Mouse (Mus musculus) liver, postnatal 0 days (tissue): ENCODE data around the gene Plekhg2. TPM values are rescaled to one million over a fixed set of nuclear protein-coding genes. Genes with fewer than 3 reads are reported as not detected.
A peak's percentile ranks its signal among the peaks of the same experiment; 100 is the strongest.

Source experiments
- ATAC-seq: fragments of 200-750 bp; cut with Nextera tagmentation; 2 replicates; pipeline ENCODE4 v1.8.0; 2017; ENCODE audit warnings: mild to moderate bottlenecking, moderate library complexity
- DNase-seq: peaks from one replicate; pipeline ENCODE4 v3.0.0-alpha.2; 2016
- H3K27ac ChIP-seq: fragments of 300-500 bp; sonication (generic); 2 replicates; pipeline ENCODE4 v1.5.1; 2014; ENCODE audit warnings: antibody characterized with exemption, moderate library complexity, mild to moderate bottlenecking, low read depth
- H3K27me3 ChIP-seq: fragments of 300-500 bp; sonication (generic); 2 replicates; pipeline ENCODE4 v1.6.1; 2014; ENCODE audit warnings: low read length, control low read depth, mixed read lengths; ENCODE audit not compliant: insufficient read depth
- H3K36me3 ChIP-seq: fragments of 300-500 bp; sonication (generic); replicated peaks from 2 replicates; pipeline ENCODE4 v1.6.1; 2014; ENCODE audit warnings: mild to moderate bottlenecking, control low read depth, low read length, moderate library complexity, mixed read lengths; ENCODE audit not compliant: insufficient read depth
- H3K4me1 ChIP-seq: fragments of 300-500 bp; sonication (generic); 2 replicates; pipeline ENCODE4 v1.6.1; 2014; ENCODE audit warnings: antibody characterized with exemption, mild to moderate bottlenecking, control low read depth; ENCODE audit not compliant: insufficient read depth
- H3K4me2 ChIP-seq: fragments of 300-500 bp; sonication (generic); 2 replicates; pipeline ENCODE4 v1.6.1; 2014; ENCODE audit warnings: low read depth, mild to moderate bottlenecking, low read length, moderate library complexity, mixed read lengths
- H3K4me3 ChIP-seq: fragments of 300-500 bp; sonication (generic); 2 replicates; pipeline ENCODE4 v1.5.1; 2014; ENCODE audit warnings: low read depth, low read length
- H3K9ac ChIP-seq: fragments of 300-500 bp; sonication (generic); replicated peaks from 2 replicates; pipeline ENCODE4 v1.6.1; 2014; ENCODE audit warnings: mild to moderate bottlenecking, moderate library complexity
- H3K9me3 ChIP-seq: fragments of 300-500 bp; sonication (generic); 2 replicates; pipeline ENCODE4 v1.6.1; 2016; ENCODE audit warnings: mild to moderate bottlenecking, control low read depth, low read length, mixed read lengths
- CTCF ChIP-seq: sonication (generic); IDR thresholded peaks from 2 replicates; pipeline ENCODE4 v1.5.1; 2016; ENCODE audit warnings: antibody characterized with exemption, low read depth
- EP300 ChIP-seq: IDR thresholded peaks from 2 replicates; pipeline ENCODE4 v1.6.1; 2016; ENCODE audit warnings: antibody characterized with exemption, low read depth, mild to moderate bottlenecking
- WGBS: fragments of 180-500 bp; shearing (Covaris S2); extraction: QIAGEN DNeasy Blood & Tissue Kit; methylation state at CpG from one replicate; pipeline ENCODE4 v1.1.7; 2014; ENCODE audit not compliant: insufficient replicate concordance; 5-methylcytosine and 5-hydroxymethylcytosine counted together
- polyA plus RNA-seq: library from polyadenylated mRNA; unstranded; fragments of >200 nt; fragmentation: Nextera tagmentation; extraction: Ambion mirVana; gene quantifications from 2 replicates; pipeline ENCODE4 v1.2.1, GENCODE M21; 2015

The Plekhg2 gene
- polyA plus RNA-seq, 1 experiment from 2014 or later = 3.9 TPM

DNA sequence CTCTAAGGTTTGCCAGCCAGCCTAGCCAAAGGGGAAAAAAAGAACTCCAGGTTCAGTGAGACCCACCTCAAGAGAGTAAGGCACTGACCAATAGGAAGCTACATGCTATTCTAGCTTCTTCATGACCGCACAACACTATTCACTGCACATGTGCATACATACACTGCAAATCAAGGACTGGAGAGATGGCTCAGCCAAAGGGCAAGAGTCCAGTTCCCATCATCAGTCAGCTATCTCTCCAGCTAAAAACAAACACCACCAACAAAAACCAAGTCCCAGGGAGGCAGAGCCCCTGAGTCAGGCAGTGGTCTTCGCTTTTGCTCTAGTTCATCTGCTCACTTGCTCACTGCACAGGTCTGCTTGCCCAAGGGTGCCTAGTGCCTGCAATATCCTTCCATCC, 44.1 kb downstream of the Plekhg2 start:
- H3K27ac ChIP-seq = no peak overlapping the region
- DNase-seq (no peak), ATAC-seq (peak; percentile 63)
- no peak overlapping the region for H3K4me2 ChIP-seq
- TF ChIP-seq CTCF = no peak
- TF ChIP-seq EP300 = no peak
- H3K4me1 ChIP-seq = no peaks in the 10 kb centered on the region
- H3K4me3 ChIP-seq = no peak overlapping the region
- H3K27me3 ChIP-seq = no peaks in the 10 kb centered on the region
- no peaks in the 10 kb centered on the region for H3K9me3 ChIP-seq
- peaks cover 75% of the 10 kb centered on the region for H3K36me3 ChIP-seq
- H3K9ac ChIP-seq = no peak overlapping the region
- 79% methylated on average over 2 of the region's 2 CpGs for WGBS

- DNase-seq = no peak
These were observed 45.9 kb downstream of the Plekhg2 start for GRCm38 (mm10) chr7:28326457-28326856.

GRCm38 (mm10) chr7:28325293-28325692, 47.1 kb downstream of the Plekhg2 start:
- H3K36me3 ChIP-seq = peaks cover 92% of the 10 kb centered on the region
- no peaks in the 10 kb centered on the region for H3K27me3 ChIP-seq
- TF ChIP-seq CTCF (no peak), EP300 (no peak)
- H3K4me3 ChIP-seq = no peak overlapping the region
- no peak overlapping the region for H3K4me2 ChIP-seq
- ATAC-seq (no peak), DNase-seq (no peak)
- H3K27ac ChIP-seq = no peak overlapping the region
- 84% methylated on average over 8 of the region's 8 CpGs for WGBS
- H3K9me3 ChIP-seq = no peaks in the 10 kb centered on the region
- H3K4me1 ChIP-seq = peaks cover 4% of the 10 kb centered on the region; the same call in 1 of the 2 replicates
- H3K9ac ChIP-seq = no peak overlapping the region

More at GRCm38 (mm10) chr7:28326457-28326856, 45.9 kb downstream of the Plekhg2 start:
- no peak overlapping the region for H3K9ac ChIP-seq
- H3K4me1 ChIP-seq = peaks cover 4% of the 10 kb centered on the region; the same call in 1 of the 2 replicates
- TF ChIP-seq CTCF = no peak
- TF ChIP-seq EP300 = no peak
- peaks cover 93% of the 10 kb centered on the region for H3K36me3 ChIP-seq
- H3K27ac ChIP-seq = no peak overlapping the region
- H3K4me3 ChIP-seq = no peak overlapping the region
- H3K9me3 ChIP-seq = no peaks in the 10 kb centered on the region
- ATAC-seq = no peak
- no peaks in the 10 kb centered on the region for H3K27me3 ChIP-seq
- no peak overlapping the region for H3K4me2 ChIP-seq
- 79% methylated on average over 4 of the region's 4 CpGs for WGBS

DNA sequence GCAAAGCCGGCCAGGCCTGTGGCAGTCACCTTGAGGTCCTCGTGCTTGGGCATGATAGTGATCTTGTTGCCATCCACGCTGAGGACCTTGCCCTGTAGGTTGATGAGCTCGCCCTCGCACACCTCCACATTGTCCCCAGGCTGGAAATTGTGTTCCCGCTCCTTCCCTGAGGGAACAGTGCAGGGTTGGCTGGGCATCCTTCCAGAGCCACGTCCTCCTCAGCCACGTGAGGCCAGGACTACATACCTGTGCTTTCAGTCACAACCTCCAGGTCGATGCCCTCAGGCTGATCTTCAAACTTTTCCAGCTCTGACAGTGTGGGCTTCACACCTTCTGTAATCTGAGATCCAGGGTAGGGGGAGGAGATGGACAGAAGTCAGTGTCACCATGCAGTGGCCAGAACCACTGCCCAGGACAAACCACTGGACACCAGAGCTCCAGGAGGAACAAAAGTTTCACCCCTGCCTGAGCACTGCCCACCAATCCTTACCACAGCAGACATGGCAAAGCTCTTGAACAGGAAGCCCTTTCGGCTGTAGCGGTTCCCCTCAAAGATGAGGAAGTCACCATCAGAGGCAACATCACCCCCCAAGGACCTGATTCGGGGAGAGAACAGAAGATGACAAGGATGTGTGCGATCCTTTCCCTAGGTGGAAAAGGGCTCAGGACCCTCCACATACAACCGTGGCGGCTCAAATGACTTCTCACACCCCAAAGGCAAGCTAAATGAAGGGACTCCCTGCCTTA, 50.3 kb downstream of the Plekhg2 start:
- H3K9me3 ChIP-seq = no peaks in the 10 kb centered on the region
- WGBS = 68% methylated on average over 15 of the region's 15 CpGs
- no peaks in the 10 kb centered on the region for H3K27me3 ChIP-seq
- no peak overlapping the region for H3K9ac ChIP-seq
- DNase-seq (peak; percentile 71), ATAC-seq (peak; percentile 93)
- peaks cover 4% of the 10 kb centered on the region; the same call in 1 of the 2 replicates for H3K4me1 ChIP-seq
- H3K4me3 ChIP-seq = no peak overlapping the region
- TF ChIP-seq CTCF = no peak
- peak; percentile 11; the same call in 1 of the 2 replicates for TF ChIP-seq EP300
- H3K4me2 ChIP-seq = no peak overlapping the region
- peak overlapping the region; percentile 52; the same call in 1 of the 2 replicates for H3K27ac ChIP-seq
- peaks cover 94% of the 10 kb centered on the region for H3K36me3 ChIP-seq

DNA sequence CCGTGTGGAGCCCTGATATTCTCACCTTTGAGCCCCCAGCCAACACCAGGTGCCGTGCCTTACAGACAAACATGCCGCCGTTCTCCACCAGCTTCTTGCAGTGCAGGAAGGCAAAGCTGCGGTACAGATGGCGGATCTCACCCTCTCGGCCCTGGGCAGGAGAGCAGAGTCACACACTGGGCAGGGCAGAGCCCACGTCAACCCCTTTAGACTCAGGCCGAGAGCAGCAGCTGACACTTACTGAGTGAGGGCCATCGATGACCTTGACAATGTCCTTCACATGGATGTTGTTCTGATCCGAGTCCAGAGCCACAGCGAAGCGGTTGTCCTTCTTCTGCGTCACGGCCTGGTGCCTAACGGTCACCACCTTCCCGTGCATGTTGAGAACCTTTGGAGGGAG, 53.7 kb downstream of the Plekhg2 start:
- ATAC-seq (no peak), DNase-seq (no peak)
- WGBS = 95% methylated on average over 17 of the region's 17 CpGs
- Histone ChIP-seq H3K27me3 (no peaks in the 10 kb centered on the region), H3K4me3 (no peak overlapping the region), H3K4me2 (no peak overlapping the region), H3K4me1 (peaks cover 4% of the 10 kb centered on the region; the same call in 1 of the 2 replicates), H3K9me3 (no peaks in the 10 kb centered on the region), H3K36me3 (peaks cover 92% of the 10 kb centered on the region), H3K9ac (no peak overlapping the region), H3K27ac (no peak overlapping the region)
- TF ChIP-seq CTCF (no peak), EP300 (no peak)

- ATAC-seq (no peak), DNase-seq (no peak)
- Histone ChIP-seq H3K4me1 (peaks cover 4% of the 10 kb centered on the region; the same call in 1 of the 2 replicates), H3K4me3 (no peak overlapping the region), H3K9ac (no peak overlapping the region), H3K36me3 (peaks cover 85% of the 10 kb centered on the region), H3K27ac (no peak overlapping the region), H3K9me3 (no peaks in the 10 kb centered on the region), H3K27me3 (no peaks in the 10 kb centered on the region), H3K4me2 (no peak overlapping the region)
- WGBS = 80% methylated on average over 3 of the region's 3 CpGs
- TF ChIP-seq EP300 (no peak), CTCF (no peak)
These were observed 54.4 kb downstream of the Plekhg2 start for GRCm38 (mm10) chr7:28318036-28318435.
